Mouse (Mus musculus) heart, adult 18-20 months (tissue): ENCODE data around the gene Bub1b. TPM values are rescaled to one million over a fixed set of nuclear protein-coding genes. Genes with fewer than 3 reads are reported as not detected.
"Not testable (repeated sequence)": the region's sequence is repeated elsewhere in the genome, so short reads cannot be mapped to it uniquely, and the experiment has no call there.

Experiments used
- DNase-seq, 2 experiments: peaks; one replicate each; pipeline ENCODE4 v3.0.0; 2021 to 2022; ENCODE audit warnings: mixed read lengths in 1 of 2
- total RNA-seq, 2 experiments: library from RNA; stranded (reverse); gene quantifications; 2 replicates each; pipeline ENCODE4 v1.2.3; 2021

Bub1b gene
- total RNA-seq, 2 experiments from 2014 or later, result 0.82 to 1.8 TPM

- no peak for DNase-seq
These were observed 20.0 kb downstream of the Bub1b start for GRCm38 (mm10) chr2:118618013-118618412.

GRCm38 (mm10) chr2:118620101-118620500, 22.1 kb downstream of the Bub1b start:
- no peak for DNase-seq

DNA sequence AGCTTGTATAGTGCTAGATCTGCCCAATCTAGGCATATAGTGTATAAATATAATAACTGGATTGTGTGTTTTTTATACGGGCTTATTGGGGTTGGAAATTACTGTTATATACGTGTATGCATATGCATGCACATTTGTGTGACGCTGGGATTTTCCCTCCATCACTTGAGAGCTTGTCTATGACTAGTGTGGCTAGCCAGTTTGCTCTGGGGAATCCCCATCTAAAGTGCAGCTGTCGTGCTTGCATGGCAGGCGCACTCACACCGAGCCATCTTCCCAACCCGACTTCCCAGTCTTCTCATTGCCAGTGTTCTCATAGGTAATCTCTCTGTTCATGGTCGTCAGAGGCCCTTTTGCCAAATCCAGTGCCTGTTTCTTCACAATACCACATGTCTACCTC, 22.6 kb downstream of the Bub1b start:
- DNase-seq, result no peak

DNA sequence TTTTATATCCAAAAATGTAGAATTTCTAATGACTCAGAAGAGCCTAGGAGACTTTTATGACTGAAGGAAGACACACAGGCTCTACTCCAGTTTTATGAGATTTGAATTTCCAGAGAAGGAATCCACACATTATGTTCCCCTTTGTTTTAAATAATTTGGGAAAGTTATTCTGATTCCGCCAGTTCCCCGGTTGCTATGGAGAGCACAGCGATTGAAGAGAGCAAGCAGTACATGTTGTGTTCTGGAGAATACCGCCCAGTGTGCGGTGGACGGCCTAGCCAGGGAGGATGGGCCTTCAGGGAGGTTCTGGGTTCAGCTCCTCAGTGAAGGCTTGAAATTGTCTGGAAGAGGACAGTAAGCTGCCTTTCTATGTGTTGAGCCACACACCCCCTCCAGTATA, 31.3 kb downstream of the Bub1b start:
- no peak for DNase-seq

DNA sequence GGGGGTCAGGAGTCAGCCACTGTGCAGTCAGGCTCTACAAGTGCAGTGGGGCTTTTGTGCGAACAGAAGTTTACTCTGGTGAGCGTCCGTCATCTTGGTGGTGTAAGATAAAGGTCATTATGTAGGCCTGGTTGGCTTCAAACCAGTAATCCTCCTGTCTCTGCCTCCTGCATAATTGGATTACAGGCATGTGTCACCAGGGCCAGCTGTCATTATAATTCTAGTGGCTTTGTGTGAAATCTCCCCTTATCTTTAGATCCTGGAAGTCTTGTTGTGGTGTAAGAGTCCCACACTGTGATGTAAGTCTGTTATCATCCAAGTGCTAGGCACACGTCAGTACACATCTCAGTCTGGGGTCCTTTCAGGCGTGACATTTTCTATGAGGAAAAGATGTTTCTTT, 35.4 kb downstream of the Bub1b start:
- no peak for DNase-seq

- DNase-seq, result no peak
These were observed 39.2 kb downstream of the Bub1b start for GRCm38 (mm10) chr2:118637258-118637657.

DNA sequence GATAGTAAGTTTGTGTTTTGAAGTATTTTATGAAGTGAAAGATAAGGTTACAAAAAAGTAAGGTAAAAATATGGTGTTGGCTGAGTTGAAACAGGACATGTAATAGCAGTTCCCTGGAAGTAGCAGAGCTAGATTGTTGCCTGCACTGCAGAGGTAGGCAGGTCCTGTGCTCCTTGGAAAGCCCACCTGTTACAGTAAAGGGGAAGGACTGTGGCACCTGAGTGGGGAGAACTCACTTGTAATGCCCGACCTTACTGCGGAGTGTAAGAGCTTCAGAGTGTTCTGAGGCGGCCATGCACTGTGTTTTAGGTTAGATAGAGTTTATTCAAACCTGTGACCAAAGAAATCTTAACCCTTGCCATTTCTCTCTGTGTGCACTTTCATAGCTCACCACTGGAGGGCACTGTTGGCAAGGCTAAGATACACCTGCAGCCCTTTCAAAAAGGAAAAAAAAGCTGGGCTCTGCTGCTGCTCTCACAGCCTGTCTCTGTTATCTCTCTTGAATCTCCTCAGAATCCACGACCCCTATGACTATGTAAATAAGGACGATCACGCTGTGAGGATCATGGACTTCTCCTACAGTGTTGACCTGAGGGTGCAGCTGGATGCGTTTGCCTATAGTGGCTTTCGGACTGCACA, 40.0 kb downstream of the Bub1b start:
- DNase-seq, result peak; percentile 40 to 82

DNA sequence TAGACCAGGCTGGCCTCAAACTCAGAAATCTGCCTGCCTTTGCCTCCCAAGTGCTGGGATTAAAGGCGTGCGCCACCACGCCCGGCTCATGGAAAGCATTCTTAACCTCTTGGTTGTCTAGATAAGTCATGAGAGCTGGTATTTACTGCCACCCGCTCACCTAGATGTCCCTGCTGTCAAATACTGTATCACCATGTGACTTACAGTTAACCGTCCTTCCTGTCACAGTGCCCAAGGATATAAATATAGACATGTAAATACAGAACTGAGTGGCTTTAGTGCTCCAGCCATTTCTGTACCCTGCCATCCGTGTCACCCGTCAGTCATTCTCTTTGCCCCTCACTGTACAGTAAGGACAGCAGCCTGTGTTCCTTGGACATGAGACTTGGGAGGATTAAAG, 40.7 kb downstream of the Bub1b start:
- peak; percentile 38 to 45 for DNase-seq

- no peak for DNase-seq
These were observed 43.1 kb downstream of the Bub1b start for GRCm38 (mm10) chr2:118641147-118641546.

- DNase-seq, result no peak
These were observed 44.4 kb downstream of the Bub1b start for GRCm38 (mm10) chr2:118642431-118642830.

GRCm38 (mm10) chr2:118642942-118643341, 44.9 kb downstream of the Bub1b start:
- no peak for DNase-seq

DNA sequence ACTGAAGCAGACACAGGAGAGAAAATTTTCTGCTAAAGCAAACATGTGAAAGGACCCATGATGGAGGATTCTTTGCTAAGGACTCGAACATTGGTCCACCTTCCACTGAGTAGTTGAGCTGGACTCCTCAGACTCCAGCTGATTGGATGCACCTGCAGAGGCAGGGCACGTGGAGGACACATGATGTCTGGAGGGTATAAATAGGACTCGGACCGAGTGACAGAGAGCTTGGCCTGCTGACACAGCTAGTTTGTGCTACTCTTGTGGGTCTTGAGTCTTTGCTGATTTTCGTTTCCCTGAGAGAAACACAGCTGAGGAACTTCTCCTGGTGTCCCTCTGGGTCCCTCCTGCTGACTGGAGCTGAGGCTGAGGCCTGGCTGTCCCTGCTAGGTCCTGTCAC, 48.7 kb downstream of the Bub1b start:
- no peak for DNase-seq

- DNase-seq, result not testable (repeated sequence)
These were observed 52.7 kb downstream of the Bub1b start for GRCm38 (mm10) chr2:118650697-118651096.

DNA sequence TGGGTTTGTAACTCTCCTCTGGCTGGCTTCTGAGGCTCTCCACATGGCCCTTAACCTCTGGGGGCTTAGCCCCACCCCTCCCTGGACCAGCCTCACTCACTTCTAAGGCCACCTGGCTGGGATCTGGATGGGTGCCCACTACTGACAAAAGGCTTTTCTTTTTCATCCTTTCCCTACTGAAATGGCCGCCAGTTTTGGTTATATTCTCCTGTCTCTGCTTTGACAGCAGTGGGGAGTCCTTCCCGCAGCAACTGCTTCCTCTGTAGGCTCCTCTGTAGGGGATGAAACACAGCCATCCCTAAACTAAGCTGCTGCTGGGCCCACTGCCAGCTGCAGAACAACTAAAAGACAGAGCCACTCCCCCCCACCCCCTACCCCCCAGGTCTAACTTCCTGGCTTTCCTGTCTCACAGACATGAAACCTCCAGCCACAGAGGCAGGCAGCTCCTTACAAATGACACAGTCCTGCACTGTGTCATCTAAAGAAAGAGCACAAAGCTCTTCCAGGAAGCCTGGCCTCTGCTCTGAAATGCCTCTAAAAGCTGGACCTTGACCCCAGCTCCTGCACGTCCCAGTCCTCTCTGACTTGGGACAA, 58.8 kb downstream of the Bub1b start:
- DNase-seq, result no peak

DNA sequence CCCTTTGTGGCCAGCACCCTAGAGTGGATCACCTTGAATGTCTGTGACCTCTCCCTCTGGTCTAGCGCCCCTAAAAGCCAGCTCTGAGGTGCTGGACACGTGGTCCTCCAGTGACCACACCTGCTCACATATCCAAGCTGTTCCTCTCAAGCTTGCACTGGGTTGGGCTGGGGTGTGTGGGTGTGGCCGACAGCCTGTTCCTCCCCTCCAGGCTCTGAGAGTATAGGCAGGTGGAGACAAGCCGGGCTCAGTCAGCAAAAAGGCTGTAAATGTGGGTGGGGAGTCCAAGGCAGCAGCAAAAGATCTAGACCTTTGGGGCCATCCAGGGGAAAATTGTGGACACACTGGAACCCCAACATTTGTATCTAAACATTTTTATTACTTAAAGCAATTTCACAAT, 60.4 kb downstream of the Bub1b start:
- DNase-seq, result no peak

- DNase-seq, result peak; percentile 71 to 77
These were observed 61.1 kb downstream of the Bub1b start for GRCm38 (mm10) chr2:118659077-118659476.

DNA sequence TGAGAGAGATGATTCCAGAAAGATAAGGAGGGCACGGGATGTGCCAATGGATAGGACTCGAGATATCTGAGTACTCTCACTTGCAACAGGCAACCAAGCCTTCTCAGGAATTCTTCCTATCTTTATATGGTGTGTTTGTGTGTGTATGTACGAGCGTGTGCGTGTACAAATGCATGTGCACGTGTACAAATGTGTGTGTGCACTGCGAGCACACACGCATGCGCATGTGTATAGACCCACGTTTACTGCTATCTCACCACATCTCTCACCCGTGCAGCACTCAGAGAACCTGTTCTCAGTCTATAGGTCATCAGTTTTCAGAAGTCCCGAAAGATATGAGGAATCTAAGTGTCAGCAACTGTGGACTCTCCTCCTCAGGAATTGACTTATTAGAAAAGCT, 61.5 kb downstream of the Bub1b start:
- no peak for DNase-seq

- DNase-seq, result peak; percentile 73 to 82
These were observed 62.0 kb downstream of the Bub1b start for GRCm38 (mm10) chr2:118659998-118660452.

GRCm38 (mm10) chr2:118661891-118662290, 63.9 kb downstream of the Bub1b start:
- DNase-seq, result no peak

DNA sequence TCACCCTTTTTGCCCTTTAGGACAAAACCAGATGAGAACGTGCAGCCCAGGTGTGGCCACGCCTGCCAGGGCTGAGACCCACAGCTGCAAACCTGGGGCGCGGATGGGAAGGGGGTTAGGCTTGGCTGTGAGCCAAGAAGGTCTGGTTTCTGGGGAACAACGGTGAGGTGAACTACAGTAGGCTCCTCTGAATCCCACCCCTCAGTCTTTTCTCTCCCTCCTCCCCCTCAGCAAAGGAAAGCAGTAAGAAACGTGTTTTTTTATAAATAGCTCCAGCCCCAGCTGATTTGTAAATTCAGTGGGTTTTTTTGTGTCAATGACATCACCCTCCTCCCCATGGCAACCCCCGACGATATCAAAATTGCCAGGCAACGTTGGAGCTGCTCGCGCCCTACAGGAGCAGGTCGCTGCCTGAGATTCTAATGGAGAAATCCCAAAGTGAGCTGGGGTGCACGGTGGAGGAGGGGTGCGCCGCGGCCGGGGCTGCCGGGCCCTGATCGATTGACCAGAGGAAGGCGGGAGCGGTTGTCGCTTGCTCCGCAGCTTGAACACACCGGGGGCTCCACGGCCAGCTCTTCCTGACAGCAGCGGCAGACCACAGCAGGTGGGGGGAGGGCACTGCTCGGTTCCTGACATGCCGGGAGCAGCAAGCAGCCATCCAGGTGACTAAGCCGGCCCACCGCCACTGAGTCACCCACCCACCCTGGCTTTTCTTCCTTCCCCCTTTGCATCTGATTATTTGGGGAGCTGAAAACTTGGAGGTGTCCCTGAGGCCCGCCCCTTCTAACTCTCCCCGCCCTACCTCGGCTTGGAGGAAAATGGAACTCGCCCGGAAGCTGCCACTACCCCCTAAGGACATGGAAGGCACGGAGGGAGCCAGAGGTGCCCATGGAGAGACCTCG, 65.1 kb downstream of the Bub1b start, which contains the start of gene Pak6:
TSS of gene Pak6 (plus strand) at position 402 of the 902 bp plus-strand sequence.
- peak in 1 of 2 experiments; percentile 20 for DNase-seq

DNA sequence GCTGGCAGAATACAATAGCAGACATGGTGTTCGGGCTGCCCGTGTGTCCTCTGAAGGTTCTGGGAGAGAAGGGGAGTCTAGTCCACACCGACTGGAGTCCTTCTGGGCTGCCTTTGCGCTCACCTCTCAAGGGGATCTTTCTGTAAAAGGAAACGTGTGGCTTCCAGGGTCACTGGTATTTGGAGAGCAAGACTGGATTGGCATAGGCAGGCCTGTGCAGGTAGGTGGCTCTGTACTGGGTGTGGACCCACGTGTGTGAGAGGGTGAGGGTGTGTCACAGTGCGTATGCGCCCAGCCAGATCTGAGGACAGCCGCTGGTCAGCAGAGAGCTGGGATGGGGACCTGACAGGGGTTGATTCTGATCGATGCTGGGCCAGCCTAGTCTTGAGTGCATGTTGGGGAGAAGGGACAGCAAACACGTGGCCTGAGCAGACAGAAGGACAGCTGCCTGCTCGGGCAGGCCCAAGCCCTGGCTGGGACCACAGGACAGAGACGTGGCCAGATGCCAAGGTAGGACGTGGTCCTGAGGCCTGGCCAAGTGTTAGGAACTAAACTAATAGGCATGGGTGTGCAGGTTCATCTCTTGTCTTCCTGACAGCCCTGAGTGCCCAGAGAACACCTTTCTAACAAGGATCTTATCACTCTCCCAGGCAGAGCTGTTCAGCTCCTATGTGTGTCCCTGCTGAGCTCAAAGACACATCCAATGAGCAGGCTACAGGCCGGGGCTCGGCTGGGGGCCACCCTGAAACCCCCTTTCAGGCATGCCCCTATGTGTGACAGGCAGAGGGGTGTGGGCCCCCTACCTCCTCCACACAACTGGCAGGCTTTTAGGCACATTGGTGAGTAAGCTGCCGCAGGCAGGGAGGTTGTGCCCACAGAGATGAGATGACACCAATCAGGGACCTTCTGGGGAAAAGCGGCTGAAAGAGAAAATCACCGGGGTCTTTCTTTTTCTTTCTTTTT, 66.1 kb downstream of the Bub1b start:
- peak; percentile 61 to 74 for DNase-seq
